Mouse (Mus musculus) urinary bladder, postnatal 36 days (tissue): ENCODE measurements around the gene 5330417C22Rik.
A peak's percentile ranks its signal among the peaks of the same experiment; 100 is the strongest.

Experiments used
- DNase-seq, 2 experiments: peaks; one replicate each; pipeline ENCODE4 v3.0.0; 2022; ENCODE audit warnings: low spot score in 2 of 2, mixed read lengths in 1 of 2

Gene 5330417C22Rik

DNA sequence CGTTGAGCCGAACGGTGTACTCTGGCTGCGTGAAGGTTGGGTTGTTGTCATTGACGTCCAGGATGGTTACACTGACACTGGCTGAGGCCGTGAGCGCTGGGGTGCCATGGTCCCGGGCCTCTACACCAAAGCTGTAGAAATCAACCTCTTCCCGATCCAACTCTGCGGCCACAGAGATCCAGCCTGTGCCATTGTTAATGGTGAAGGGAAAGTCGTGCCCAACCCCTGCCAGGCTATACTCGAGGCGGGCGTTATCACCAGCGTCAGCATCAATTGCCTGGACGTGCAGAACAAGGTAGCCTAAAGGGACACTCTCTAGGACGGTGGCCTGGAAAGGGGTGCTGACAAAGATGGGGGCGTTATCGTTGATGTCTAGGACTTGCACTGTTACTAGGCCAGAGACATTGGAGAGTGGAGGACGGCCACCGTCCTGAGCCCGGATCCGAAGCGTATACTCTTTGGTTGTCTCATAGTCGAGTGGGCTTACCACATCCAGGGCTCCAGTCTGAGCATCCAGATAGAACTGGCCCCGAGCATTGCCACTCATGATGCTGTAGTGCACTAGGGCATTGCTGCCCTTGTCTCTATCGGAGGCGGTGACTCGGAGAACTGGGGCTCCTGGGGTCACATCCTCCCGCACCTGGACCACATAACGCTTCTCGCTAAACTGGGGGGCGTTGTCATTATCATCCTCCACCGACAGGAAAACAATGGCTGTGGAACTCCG is 122.5 kb downstream of the 5330417C22Rik start:
- no peak for DNase-seq

DNA sequence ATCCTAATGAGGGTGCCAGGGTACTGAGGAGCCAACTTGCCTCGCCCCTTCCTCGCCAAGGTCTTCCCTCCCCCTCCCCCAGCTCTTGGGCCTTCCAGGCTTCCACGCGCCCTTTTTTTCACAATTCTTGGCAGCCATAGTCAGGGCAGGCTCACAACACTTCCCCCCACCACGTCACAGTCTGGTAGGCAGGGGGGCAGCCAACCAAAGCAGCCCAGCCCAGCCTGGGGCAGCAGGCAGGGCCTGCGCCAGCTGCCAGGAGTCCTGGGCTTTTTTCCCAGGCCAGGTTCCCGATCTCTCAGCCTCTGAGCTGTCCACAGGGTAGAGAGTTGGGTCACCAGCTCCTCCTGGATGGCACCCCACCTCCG is 124.6 kb downstream of the 5330417C22Rik start:
- peak in 1 of 2 experiments; percentile 23 for DNase-seq

DNA sequence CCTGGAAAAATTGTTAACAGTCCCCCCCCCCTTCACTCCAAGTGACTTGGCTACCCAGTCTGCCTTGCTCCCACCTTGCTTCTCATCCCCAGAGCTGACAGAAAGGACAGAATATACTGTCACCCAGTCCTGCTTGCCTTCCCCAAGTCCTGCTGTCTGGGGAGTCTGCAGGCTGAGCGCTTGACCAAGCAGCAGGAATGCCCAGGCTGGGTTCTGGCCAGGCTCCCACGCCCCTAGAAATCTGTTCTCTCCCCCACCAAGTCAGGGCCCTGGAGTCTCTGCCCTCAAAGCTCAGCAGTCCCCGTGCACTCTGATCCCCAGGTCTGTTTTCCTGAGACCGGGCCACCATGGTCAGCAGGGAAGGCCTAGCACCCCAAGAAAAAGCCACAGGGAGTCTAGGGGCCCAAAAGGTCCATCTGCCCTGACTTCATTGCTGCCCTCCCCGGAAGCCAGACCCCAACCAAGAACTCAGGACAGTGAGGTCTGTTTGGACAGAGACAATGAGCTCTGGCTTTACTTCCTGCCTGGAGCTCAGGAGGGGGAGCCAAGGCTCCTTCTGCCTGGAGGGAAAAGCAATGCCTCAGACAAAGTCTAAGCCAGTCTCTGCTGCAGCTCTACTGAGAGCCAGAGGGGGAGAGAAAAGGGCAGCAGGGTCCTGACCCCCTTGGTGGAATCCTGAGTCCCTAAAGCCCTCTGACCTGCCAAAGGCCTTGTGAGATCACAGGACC is 125.1 kb downstream of the 5330417C22Rik start:
- no peak for DNase-seq

DNA sequence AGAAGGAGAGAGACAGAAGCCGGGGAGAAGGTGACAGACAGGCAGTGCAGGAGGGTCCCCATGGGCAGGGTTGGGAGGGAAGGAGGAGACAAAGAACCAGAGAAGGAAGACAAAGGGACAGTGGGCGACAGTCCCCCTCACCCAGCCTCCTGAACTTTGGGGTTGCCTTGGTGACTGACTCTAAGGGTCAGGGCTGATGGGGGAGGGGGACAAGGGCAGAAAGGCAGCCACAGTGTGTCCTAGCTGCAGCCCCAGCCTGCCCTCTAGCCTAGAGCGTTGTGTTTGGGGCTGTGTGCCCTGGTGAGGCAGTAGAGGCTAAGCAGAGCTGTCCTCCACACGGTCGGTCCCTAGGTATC is 126.0 kb downstream of the 5330417C22Rik start:
- DNase-seq: no peak

DNA sequence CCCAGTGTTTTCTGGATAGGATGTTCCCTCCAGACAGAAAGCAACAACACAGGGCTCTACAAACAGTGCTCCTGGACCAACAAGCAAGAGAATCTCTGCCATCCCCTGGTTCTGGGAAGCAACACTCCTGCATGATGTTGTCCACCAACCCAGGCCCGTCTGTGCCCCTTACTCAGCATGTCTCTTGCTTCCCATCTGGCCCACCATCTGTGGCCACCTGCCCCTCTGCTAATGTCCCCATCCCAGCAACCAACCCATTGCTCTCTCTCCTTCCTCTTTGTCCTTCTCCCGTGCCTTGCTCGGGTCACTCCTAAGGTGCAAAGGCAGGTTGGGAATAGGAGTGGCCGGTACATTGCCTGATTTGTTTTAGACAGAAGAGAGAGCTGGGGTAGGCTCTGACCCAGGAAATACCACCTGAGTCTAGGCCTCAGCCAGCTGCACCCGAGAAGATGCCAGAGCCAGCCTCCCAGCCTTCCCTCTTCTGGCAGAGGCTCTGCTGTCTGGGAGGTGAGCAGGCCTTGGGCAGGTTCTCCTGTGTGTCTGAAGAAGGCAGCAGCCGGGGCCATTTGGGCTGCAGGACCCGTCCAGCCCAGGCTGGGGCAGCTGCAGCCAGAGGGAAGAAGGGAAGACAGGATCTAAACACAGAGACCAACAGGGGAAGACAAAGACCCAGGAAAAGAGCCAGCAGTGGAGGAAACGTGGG is 126.5 kb downstream of the 5330417C22Rik start:
- DNase-seq: no peak

DNA sequence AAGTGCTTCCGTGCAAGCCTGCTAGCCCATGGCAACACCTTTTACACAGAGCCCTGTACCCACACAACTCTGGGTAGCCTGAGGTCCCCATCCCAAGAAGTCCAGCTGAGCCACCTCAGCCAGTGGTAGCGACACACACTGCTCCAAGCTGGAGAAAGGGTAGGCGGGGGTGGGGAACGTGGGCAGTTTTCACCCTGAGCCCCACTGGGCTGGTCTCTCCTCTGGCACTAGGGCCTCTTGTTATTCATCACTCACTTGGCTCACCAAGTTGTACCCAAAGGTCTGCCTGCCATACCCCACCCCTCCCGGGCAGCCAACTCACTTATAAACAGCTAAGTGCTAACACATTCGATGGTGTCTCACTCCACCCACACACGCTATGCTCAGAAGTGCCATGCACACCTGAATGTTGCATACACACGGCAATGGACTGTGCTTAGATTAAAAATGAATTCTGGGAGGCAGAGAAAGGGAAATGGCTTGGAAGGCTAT is 127.8 kb downstream of the 5330417C22Rik start:
- DNase-seq: no peak

DNA sequence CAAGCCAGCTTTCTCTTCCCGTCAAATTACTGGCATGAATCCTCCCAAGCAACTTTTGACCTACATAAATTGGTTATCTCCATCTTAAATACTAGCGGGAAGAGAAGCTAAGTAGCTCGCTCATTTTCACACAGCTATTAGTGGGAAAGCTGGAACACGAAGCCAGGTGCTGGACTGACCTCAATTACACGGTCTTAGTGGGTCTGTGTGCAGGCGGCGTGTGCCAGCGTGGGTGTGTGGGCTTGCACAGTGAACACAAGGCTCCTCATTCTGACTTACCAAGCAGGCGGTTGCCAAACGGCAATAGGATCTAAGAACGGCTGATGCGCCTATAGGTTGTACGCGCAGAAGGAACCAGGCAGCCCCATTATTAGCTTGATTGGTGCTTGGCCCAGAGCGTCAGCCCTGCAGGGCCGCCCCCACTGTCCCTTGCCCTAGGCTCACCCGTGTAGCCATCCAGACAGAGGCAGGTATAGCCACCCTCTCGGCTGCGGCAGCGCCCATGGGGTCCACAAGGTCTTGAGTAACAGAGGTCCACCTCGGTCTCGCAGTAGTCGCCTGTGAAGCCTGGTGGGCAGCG is 129.9 kb downstream of the 5330417C22Rik start:
- no peak for DNase-seq
